10 mouse cellular contexts compared by ENCODE assay signal in genomic region chr4:132801176-132802077, GRCm38 (mm10). TPM values are rescaled to one million over a fixed set of nuclear protein-coding genes. Genes with fewer than 3 reads are reported as not detected.
DNase-seq lines count a peak whose midpoint lies in the region; ATAC-seq and TF ChIP-seq lines count a peak whose summit lies in the region.
"Had no signal": no experiment of that assay in that cellular context is flagged by ENCODE, and none has a peak within 500 bp of the region (broad histone marks: within the 10 kb centered on the region; RNA-seq: fewer than 3 reads in every experiment).

No protein-coding gene starts in this region.

- H3K9ac ChIP-seq in intestine, embryonic 16.5 days (ENCODE audit: low read depth, low read length), result peak overlapping the region; percentile 2; the same call in 1 of the 2 replicates
- H3K9ac ChIP-seq in intestine, embryonic 15.5 days, result no peak overlapping the region
- H3K9ac ChIP-seq in liver, postnatal 0 days (replicated peaks), result peak overlapping the region; percentile 65
- H3K9ac ChIP-seq in hindbrain, embryonic 13.5 days, result no peak overlapping the region
- H3K9ac ChIP-seq in midbrain, embryonic 13.5 days (replicated peaks), result no peak overlapping the region
- H3K9ac ChIP-seq: forebrain, postnatal 0 days had no signal

- no peaks in the 10 kb centered on the region for H3K9me3 ChIP-seq in intestine, embryonic 16.5 days (ENCODE audit: control insufficient read depth, low read length)
- no peaks in the 10 kb centered on the region for H3K9me3 ChIP-seq in intestine, embryonic 15.5 days
- no peaks in the 10 kb centered on the region for H3K9me3 ChIP-seq in liver, postnatal 0 days (ENCODE audit: low read length)
- H3K9me3 ChIP-seq in hindbrain, embryonic 13.5 days, result no peaks in the 10 kb centered on the region
- H3K9me3 ChIP-seq in midbrain, embryonic 13.5 days, result no peaks in the 10 kb centered on the region

- no peaks in the 10 kb centered on the region for H3K27me3 ChIP-seq in intestine, embryonic 16.5 days (replicated peaks; ENCODE audit: control insufficient read depth, insufficient read depth, low read length)
- H3K27me3 ChIP-seq in intestine, embryonic 15.5 days (replicated peaks), result no peaks in the 10 kb centered on the region
- H3K27me3 ChIP-seq in liver, postnatal 0 days (ENCODE audit: insufficient read depth, low read length), result no peaks in the 10 kb centered on the region
- peaks cover 9% of the 10 kb centered on the region; the same call in 1 of the 2 replicates for H3K27me3 ChIP-seq in hindbrain, embryonic 13.5 days
- peaks cover 3% of the 10 kb centered on the region; the same call in 1 of the 2 replicates for H3K27me3 ChIP-seq in midbrain, embryonic 13.5 days

- H3K4me1 ChIP-seq in intestine, embryonic 16.5 days (ENCODE audit: control insufficient read depth, insufficient read depth, low read length), result no peaks in the 10 kb centered on the region
- no peaks in the 10 kb centered on the region for H3K4me1 ChIP-seq in intestine, embryonic 15.5 days (replicated peaks)
- peaks cover 13% of the 10 kb centered on the region; the same call in 1 of the 2 replicates for H3K4me1 ChIP-seq in brown adipose tissue, adult 24 weeks (ENCODE audit: control insufficient read depth, insufficient read depth, insufficient read length, low read length)
- peaks cover 26% of the 10 kb centered on the region for H3K4me1 ChIP-seq in liver, postnatal 0 days (ENCODE audit: insufficient read depth)
- H3K4me1 ChIP-seq in hindbrain, embryonic 13.5 days (replicated peaks), result no peaks in the 10 kb centered on the region
- no peaks in the 10 kb centered on the region for H3K4me1 ChIP-seq in midbrain, embryonic 13.5 days (replicated peaks)

- H3K4me3 ChIP-seq in intestine, embryonic 16.5 days (ENCODE audit: low read length), result no peak overlapping the region
- no peak overlapping the region for H3K4me3 ChIP-seq in intestine, embryonic 15.5 days (replicated peaks)
- peak overlapping the region; percentile 37 for H3K4me3 ChIP-seq in brown adipose tissue, adult 24 weeks (ENCODE audit: insufficient read depth, low read depth, low read length)
- H3K4me3 ChIP-seq in liver, postnatal 0 days (ENCODE audit: low read depth, low read length), result peak overlapping the region; percentile 41
- H3K4me3 ChIP-seq in hindbrain, embryonic 13.5 days, result no peak overlapping the region
- no peak overlapping the region for H3K4me3 ChIP-seq in midbrain, embryonic 13.5 days (replicated peaks)

- peak; percentile 79 for TF ChIP-seq EP300 in liver, postnatal 0 days (IDR thresholded peaks at IDR 0.05; ENCODE audit: low read depth)

- no peaks in the 10 kb centered on the region for H3K36me3 ChIP-seq in intestine, embryonic 16.5 days (ENCODE audit: control insufficient read depth, insufficient read depth, low read length)
- no peaks in the 10 kb centered on the region for H3K36me3 ChIP-seq in intestine, embryonic 15.5 days
- no peaks in the 10 kb centered on the region for H3K36me3 ChIP-seq in liver, postnatal 0 days (replicated peaks; ENCODE audit: insufficient read depth, low read length)
- no peaks in the 10 kb centered on the region for H3K36me3 ChIP-seq in hindbrain, embryonic 13.5 days
- H3K36me3 ChIP-seq in midbrain, embryonic 13.5 days, result no peaks in the 10 kb centered on the region

- no peak overlapping the region for H3K4me2 ChIP-seq in intestine, embryonic 16.5 days (ENCODE audit: low read depth, low read length)
- no peak overlapping the region for H3K4me2 ChIP-seq in intestine, embryonic 15.5 days (replicated peaks)
- peak overlapping the region; percentile 69 for H3K4me2 ChIP-seq in liver, postnatal 0 days (ENCODE audit: low read depth, low read length)
- no peak overlapping the region for H3K4me2 ChIP-seq in hindbrain, embryonic 13.5 days
- no peak overlapping the region for H3K4me2 ChIP-seq in midbrain, embryonic 13.5 days (replicated peaks)

- no peak for ATAC-seq in intestine, embryonic 16.5 days
- ATAC-seq in intestine, embryonic 15.5 days, result no peak
- peak; percentile 69 for ATAC-seq in liver, postnatal 0 days
- no peak for ATAC-seq in hindbrain, embryonic 13.5 days (ENCODE audit: low FRiP score)
- ATAC-seq in midbrain, embryonic 13.5 days, result no peak
- ATAC-seq: forebrain, postnatal 0 days had no signal

- WGBS in intestine, embryonic 16.5 days, result 87% methylated on average over 18 of the region's 18 CpGs
- WGBS in intestine, embryonic 15.5 days, result 85% methylated on average over 18 of the region's 18 CpGs
- 58% methylated on average over 18 of the region's 18 CpGs for WGBS in liver, postnatal 0 days (ENCODE audit: insufficient replicate concordance)
- WGBS in hindbrain, embryonic 13.5 days, result 88% methylated on average over 18 of the region's 18 CpGs
- WGBS in midbrain, embryonic 13.5 days, result 86% methylated on average over 18 of the region's 18 CpGs

- peak; percentile 51 to 55 for DNase-seq in B cell, adult 2 months
- DNase-seq in liver, postnatal 0 days, result no peak
- DNase-seq in cerebellum, adult 9-11 months, result no peak
- DNase-seq: forebrain, postnatal 0 days; kidney, adult 11 months had no signal

- TF ChIP-seq CTCF in liver, postnatal 0 days (IDR thresholded peaks at IDR 0.05; ENCODE audit: low read depth), result no peak

- H3K27ac ChIP-seq in intestine, embryonic 16.5 days (ENCODE audit: low read length), result peak overlapping the region; percentile 5; the same call in 1 of the 2 replicates
- H3K27ac ChIP-seq in intestine, embryonic 15.5 days, result no peak overlapping the region
- peak overlapping the region; percentile 96 for H3K27ac ChIP-seq in brown adipose tissue, adult 24 weeks (replicated peaks; ENCODE audit: low read depth, low read length)
- peak overlapping the region; percentile 87 for H3K27ac ChIP-seq in liver, postnatal 0 days (ENCODE audit: low read depth)
- H3K27ac ChIP-seq in hindbrain, embryonic 13.5 days, result no peak overlapping the region
- H3K27ac ChIP-seq in midbrain, embryonic 13.5 days, result no peak overlapping the region

RNA-seq across cellular contexts. Expression of gene Themis2, which starts 5.2 kb away (rescaled TPM):
- polyA plus RNA-seq in intestine, embryonic 16.5 days (2015; fragmentation: Nextera tagmentation; extraction: Ambion mirVana), result 1.7 TPM in 2 replicates
- polyA plus RNA-seq in intestine, embryonic 15.5 days (2015; fragmentation: Nextera tagmentation; extraction: Ambion mirVana), result 1.7 and 2.0 TPM in 2 replicates
- 2.8 and 3.4 TPM in 2 replicates for polyA plus RNA-seq in brown adipose tissue, adult 24 weeks (2012; ENCODE audit: insufficient read depth, insufficient read length, missing spikeins)
- polyA plus RNA-seq in liver, postnatal 0 days (2015; fragmentation: Nextera tagmentation; extraction: Ambion mirVana), result 3.1 and 3.5 TPM in 2 replicates
- polyA plus RNA-seq in hindbrain, embryonic 13.5 days (2015; fragmentation: Nextera tagmentation; extraction: Ambion mirVana), result 0.70 and 0.77 TPM in 2 replicates
- polyA plus RNA-seq in midbrain, embryonic 13.5 days (2015; fragmentation: Nextera tagmentation; extraction: Ambion mirVana), result 0.46 and 0.67 TPM in 2 replicates

RNA-seq across cellular contexts. Expression of gene Rpa2, which starts 33.3 kb away (rescaled TPM):
- 66.7 and 76.0 TPM in 2 replicates for polyA plus RNA-seq in intestine, embryonic 16.5 days (2015; fragmentation: Nextera tagmentation; extraction: Ambion mirVana)
- 85.5 and 88.1 TPM in 2 replicates for polyA plus RNA-seq in intestine, embryonic 15.5 days (2015; fragmentation: Nextera tagmentation; extraction: Ambion mirVana)
- 3.5 and 6.6 TPM in 2 replicates for polyA plus RNA-seq in brown adipose tissue, adult 24 weeks (2012; ENCODE audit: insufficient read depth, insufficient read length, missing spikeins)
- 38.6 and 43.0 TPM in 2 replicates for polyA plus RNA-seq in liver, postnatal 0 days (2015; fragmentation: Nextera tagmentation; extraction: Ambion mirVana)
- 41.2 and 41.8 TPM in 2 replicates for polyA plus RNA-seq in hindbrain, embryonic 13.5 days (2015; fragmentation: Nextera tagmentation; extraction: Ambion mirVana)
- 58.2 and 58.6 TPM in 2 replicates for polyA plus RNA-seq in midbrain, embryonic 13.5 days (2015; fragmentation: Nextera tagmentation; extraction: Ambion mirVana)

RNA-seq across cellular contexts. Expression of gene Ppp1r8, which starts 41.5 kb away (rescaled TPM):
- 50.8 and 60.2 TPM in 2 replicates for polyA plus RNA-seq in intestine, embryonic 16.5 days (2015; fragmentation: Nextera tagmentation; extraction: Ambion mirVana)
- polyA plus RNA-seq in intestine, embryonic 15.5 days (2015; fragmentation: Nextera tagmentation; extraction: Ambion mirVana), result 50.4 and 54.1 TPM in 2 replicates
- polyA plus RNA-seq in brown adipose tissue, adult 24 weeks (2012; ENCODE audit: insufficient read depth, insufficient read length, missing spikeins), result 17.3 and 20.4 TPM in 2 replicates
- polyA plus RNA-seq in liver, postnatal 0 days (2015; fragmentation: Nextera tagmentation; extraction: Ambion mirVana), result 11.1 and 11.9 TPM in 2 replicates
- 48.5 and 50.9 TPM in 2 replicates for polyA plus RNA-seq in hindbrain, embryonic 13.5 days (2015; fragmentation: Nextera tagmentation; extraction: Ambion mirVana)
- 59.8 and 60.4 TPM in 2 replicates for polyA plus RNA-seq in midbrain, embryonic 13.5 days (2015; fragmentation: Nextera tagmentation; extraction: Ambion mirVana)

RNA-seq across cellular contexts. Expression of gene Smpdl3b, which starts 44.4 kb away (rescaled TPM):
- polyA plus RNA-seq in intestine, embryonic 16.5 days (2015; fragmentation: Nextera tagmentation; extraction: Ambion mirVana), result 5.1 and 6.0 TPM in 2 replicates
- 5.7 TPM in 2 replicates for polyA plus RNA-seq in intestine, embryonic 15.5 days (2015; fragmentation: Nextera tagmentation; extraction: Ambion mirVana)
- 0.92 TPM in 1 of 2 replicates, not detected in the other for polyA plus RNA-seq in brown adipose tissue, adult 24 weeks (2012; ENCODE audit: insufficient read depth, insufficient read length, missing spikeins)
- polyA plus RNA-seq in liver, postnatal 0 days (2015; fragmentation: Nextera tagmentation; extraction: Ambion mirVana), result 0.31 and 0.34 TPM in 2 replicates
- 0.71 and 0.82 TPM in 2 replicates for polyA plus RNA-seq in hindbrain, embryonic 13.5 days (2015; fragmentation: Nextera tagmentation; extraction: Ambion mirVana)
- polyA plus RNA-seq in midbrain, embryonic 13.5 days (2015; fragmentation: Nextera tagmentation; extraction: Ambion mirVana), result 0.61 and 0.82 TPM in 2 replicates

Comparison
In these comparisons a context has a peak if more than half of its experiments do, and no peak if none do; other contexts are left out.
1. H3K27ac ChIP-seq: peak in intestine, embryonic 16.5 days (single experiment), brown adipose tissue, adult 24 weeks (single experiment) and liver, postnatal 0 days (single experiment); none in intestine, embryonic 15.5 days (single experiment), hindbrain, embryonic 13.5 days (single experiment) and midbrain, embryonic 13.5 days (single experiment).
2. H3K9ac ChIP-seq: peak in intestine, embryonic 16.5 days (single experiment) and liver, postnatal 0 days (single experiment); none in intestine, embryonic 15.5 days (single experiment), hindbrain, embryonic 13.5 days (single experiment) and midbrain, embryonic 13.5 days (single experiment).
3. H3K4me3 ChIP-seq: peak in brown adipose tissue, adult 24 weeks (single experiment) and liver, postnatal 0 days (single experiment); none in intestine, embryonic 16.5 days (single experiment), intestine, embryonic 15.5 days (single experiment), hindbrain, embryonic 13.5 days (single experiment) and midbrain, embryonic 13.5 days (single experiment).
4. DNase-seq: peak in B cell, adult 2 months (2 of 2); none in liver, postnatal 0 days (single experiment) and cerebellum, adult 9-11 months (single experiment).